Mouse (Mus musculus): ENCODE data around the gene Sstr3.

The Sstr3 gene

DNA sequence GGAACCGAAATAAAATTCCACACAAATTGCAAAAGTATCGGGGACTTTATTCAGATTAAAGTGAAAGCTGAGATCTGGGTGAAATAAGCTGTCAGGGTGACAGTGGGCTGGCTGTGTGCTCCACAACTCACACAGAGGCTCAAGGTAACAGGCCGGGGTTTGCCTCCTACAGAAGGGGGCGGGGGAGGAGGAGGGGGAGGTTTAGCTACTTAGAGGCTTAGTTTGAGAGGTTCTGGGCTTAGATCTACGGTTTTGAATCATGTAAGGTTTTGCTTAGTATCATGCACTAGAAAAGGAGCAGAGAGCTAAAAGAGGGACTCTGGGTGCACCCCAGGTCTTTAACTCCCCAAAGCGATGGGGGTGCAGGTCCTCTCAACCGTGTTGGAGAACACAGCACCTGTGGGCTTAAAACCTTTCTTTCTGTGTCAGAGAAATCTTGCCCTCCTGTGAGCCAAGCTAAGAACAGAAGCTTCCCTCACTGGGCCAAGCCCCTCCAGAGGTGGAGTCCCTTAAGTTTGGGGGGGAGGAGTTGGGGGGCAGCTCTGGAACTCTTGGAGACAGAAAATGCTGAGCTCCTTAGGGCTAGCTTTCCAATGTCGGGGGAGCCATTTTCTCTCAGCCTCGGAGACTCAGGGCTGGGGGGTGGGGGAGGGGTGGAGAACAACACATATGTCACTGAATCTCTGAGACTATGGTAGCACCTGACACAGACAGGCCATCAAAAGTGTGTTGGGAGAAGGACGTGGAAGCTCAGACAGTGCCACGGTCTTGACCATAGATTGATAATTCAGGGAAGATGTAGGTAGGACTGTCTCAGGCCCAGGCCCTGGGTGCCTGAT is 14.9 kb upstream of the Sstr3 start:
- no peak for DNase-seq (ENCODE audit: low read depth, low spot score)

DNA sequence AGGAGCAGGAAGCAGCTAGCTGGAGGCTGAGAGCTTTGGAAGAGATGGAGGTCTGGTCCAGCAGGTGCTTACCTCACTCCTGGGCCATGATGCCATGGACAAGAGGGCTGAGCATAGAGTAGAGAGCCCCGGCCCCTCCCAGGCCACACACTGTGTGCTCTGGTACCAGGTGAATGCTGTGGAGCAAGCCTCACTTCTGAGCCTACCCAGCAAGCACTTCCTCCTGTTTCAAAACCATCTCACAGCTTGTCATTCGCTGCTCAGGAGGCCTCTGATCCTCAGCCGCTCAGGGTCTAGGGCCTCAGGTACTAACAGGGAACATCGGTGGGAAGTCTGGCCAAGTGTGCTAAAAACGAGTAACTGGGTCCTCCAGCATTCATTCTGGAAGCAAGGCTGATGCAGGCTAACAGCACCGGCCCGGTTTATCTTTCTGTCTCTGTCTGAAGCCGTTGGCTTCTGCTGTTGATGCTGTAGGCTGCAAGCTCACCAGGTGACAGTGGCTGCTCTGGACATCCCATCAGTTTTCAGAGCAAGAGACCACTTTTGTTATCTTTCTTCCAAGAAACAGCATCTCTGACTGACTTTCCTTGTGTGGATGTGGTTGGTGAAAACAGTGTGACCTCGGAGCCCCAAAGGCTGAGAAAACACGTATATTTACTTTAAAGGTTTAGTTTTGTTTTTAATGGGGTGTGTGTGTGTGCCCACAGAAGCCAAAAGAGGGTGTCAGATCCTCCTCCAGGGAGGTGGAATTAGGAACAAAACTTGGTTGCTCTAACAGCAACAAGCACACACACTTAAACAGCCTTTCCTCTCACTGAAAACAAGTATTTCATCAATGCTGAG is 13.4 kb upstream of the Sstr3 start:
- no peak for DNase-seq (ENCODE audit: low read depth, low spot score)

DNA sequence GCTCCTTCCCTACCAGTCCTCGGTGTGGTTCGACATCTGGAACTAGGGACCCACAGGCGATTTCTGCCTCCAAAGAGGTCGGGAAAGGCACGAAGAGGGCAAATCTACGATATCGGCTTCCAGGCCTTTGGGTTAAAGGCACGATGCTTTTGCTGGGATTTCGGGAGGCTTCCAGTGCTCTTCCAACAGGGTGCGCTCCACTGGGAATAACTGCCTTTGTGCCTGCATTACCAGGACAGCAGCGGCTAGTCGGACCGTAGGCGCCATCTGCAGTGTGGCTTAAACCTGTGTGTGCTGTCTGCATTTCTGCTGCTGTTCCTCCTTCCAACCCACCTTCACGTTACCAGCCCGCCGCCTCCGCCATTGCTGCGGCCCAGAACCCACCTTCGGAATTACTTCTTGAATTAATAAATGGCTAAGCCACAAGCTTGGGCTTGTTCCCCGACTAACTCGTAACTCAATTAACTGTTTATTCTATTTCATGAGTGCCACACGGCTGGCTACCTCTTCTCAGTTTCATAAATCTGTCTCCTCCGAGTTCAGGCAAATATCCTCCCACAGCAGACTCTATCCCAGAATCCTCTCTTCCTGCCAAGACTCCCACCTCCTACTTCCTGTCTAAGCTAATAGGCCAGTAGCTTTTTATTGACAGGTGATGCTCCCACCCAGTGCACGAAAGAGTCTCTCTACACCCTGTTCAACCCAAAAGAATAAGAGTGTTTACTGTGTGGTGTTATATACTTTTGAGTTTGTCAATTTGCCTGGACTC is 10.2 kb upstream of the Sstr3 start:
- DNase-seq (ENCODE audit: low read depth, low spot score): peak; percentile 73

DNA sequence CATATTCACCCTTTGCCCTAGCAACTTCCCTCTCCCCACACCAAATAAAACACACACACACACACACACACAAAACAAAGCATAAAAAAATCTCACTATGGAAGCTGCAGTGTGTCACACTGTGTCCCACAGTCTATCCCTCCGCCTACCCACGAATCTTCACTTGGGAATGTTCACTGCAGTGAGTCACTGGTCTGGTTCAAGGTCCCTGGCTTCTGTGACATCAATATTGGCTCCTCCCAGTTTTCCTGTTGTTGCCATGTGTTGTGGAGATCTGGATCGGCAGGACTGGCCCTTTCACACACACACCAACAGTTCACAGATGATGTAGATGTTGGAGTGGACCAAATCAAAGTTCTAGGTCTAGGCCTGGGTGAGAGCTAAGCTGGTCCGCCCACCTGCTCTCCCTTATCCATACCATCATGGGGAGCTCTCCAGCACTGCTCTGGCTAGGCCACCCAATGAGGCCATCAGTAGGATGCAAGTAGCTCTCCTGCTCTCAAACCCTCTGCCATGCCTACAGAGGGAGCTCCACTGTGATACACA is 4.8 kb upstream of the Sstr3 start:
- DNase-seq (ENCODE audit: low read depth, low spot score): peak; percentile 55

DNA sequence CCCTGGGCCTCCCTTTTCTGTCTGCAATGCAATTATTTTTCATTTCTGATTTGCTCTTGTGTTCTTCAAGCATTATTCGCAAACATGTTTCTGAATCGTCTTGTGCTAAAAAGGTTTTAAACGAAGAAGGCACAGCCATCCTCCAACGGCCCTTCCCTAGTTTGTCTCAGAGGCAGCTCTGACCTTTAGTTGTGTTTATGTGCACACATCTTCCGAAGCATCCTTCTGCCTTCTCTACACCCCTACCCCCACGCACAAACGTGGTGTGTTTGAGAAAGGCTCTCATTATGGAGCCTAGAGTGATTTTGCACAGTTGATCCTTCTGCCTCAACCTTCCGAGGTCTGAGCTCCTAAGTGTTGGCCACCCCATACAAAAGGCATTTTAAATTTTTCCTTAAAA is 4.2 kb upstream of the Sstr3 start:
- DNase-seq (ENCODE audit: low read depth, low spot score): peak; percentile 51

DNA sequence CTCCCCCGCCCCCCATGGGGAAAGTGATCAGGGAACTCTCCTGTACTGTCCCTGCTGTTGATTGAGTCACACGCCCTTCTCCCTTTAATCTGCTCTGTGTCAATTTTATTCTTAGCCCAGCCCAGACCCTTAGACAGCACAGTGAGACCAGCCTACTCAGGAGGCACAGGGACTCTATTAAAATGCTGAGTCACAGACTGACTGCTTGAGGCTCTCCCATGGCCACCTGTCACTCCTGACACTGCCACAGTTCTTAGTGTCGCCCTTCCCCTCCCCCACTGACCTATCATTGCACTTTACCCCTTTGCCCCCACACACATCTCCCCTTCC is 3.8 kb upstream of the Sstr3 start:
- DNase-seq (ENCODE audit: low read depth, low spot score): no peak

DNA sequence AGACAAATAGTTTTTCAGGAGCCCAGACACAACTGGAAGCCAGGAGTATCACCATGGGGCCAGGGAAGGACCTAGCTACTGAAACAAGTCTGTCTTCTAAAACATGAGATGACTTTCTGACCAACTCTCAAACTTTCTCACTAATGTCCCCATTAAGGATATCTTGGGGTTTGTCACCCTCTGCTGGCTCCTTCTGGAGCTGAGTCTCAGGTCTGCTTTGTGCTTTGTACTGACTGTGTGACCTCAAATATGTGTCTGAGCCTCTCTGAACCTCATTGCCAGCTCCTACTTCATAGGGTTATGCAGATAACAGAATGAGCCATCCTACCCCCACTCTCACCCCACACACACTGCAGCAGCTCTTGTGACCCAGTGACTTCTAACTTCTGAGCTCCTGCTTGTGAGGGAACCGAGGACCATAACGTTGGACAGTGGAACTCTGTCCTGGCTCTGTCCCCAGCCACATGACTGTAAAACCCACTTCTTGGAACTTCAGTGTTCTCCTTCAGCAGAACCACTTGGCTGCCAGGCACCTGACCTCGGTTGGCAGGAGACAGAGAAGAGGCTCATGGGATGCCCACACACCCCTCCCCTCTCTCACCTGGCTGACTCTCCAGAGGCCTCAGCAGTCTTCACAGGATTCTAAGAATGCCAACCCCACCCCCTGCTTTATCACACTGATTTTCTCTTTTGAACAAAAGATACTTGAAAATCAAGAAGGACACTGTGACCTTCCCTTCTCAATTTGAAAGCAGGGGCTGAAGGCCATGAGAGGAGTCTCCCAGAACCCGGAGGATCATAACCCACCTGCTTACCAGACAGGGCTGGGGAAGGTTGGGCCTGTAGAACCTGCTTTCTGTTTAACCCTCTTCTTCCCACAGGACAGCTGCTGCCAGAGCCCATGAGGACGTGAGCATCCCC is 3.2 kb upstream of the Sstr3 start:
- DNase-seq (ENCODE audit: low read depth, low spot score): peak; percentile 73

DNA sequence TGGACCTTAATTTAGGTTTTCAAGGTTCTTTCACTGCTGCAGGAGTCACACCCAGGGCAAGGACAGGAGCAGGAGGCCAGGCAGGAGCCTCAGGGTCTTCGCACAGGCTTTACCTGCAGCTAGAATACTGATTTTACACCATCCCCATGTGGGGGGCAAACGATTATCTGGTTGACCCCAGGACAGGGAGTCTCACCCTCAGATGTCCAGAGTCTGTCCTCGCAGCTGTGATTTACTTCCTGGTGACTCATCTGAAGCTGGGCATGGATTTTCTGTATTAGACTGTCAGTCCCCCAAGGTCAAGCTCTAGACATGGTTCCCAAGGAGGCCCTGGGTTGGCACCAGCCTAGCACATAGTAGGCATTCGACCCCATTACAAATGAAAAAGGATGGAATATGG is 1.6 kb upstream of the Sstr3 start:
- no peak for DNase-seq (ENCODE audit: low read depth, low spot score)

DNA sequence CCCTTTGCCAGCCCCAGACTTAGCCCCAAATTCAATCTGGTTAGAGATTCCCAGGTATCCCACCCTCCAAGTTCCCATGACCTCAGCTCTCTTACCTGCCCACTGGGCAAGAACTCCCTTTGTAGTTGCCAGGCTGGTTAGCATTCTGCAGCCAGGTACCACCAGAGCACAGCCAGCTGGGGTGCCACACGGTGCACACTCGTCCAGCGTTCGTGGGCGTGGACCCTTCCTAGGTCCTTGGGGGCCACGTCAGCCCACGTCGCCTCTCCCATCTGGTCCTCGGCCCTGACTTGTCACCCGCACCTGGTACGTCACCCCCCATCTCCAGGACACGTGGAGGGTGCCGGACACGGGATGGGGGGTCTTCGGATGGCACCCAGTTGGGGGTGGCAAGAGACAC is 444 bp downstream of the Sstr3 start:
- no peak for DNase-seq (ENCODE audit: low read depth, low spot score)

DNA sequence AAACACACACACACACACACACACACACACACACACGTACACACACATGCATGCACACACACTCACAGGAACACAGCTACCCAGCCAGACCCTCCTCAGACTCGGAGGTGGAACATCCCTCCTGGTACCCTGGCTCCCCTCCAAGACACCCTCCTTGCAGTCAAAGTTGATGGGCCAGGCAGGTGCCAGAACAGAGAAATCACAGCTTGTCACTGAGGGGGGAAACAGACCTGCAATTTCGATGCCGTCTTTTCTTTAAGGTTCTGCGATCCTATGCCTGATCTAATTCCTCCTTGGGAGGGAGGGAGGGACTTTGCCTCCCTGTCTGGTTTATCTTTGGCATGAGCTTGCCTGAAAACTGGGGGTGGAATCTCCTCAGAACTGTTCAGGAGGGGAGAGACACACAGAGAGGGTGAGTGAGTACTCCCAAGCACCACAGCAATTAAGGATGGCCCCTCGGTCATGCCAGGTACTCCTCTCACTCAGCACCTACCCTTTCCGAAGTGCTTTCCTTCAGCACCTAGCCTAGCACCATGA is 1.6 kb downstream of the Sstr3 start:
- DNase-seq (ENCODE audit: low read depth, low spot score): peak; percentile 85

DNA sequence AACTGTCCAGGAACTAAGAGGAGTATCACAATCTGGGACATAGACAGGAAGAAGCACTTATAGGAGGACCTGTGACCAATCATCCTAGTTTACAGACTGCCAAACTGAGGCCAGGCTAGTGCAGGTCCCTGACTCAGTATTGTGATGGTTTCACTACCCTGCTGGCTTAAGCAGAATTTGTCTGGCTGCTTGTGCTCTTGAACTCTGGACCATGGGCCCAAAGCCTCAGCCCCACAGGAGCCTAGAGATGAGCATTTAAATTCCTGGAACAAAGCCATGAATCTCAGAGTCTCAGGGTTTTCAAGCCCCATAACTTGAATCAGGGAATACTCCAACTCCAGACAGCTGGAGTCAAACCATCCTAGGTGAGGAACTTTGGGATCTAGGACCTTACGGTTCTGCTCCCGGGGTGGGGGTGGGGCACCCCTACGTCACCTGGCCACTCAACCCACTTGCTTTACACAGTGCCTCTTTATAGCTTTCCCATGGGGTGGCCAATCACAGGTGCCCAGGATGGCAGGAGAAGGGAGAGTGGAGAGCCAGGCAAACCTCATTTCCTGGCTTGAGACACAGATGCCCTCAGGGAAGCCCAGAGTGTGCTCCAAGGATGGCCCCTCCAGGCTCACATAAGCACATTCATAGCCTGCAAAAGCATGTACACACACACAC is 2.3 kb downstream of the Sstr3 start:
- peak; percentile 85 for DNase-seq (ENCODE audit: low read depth, low spot score)

DNA sequence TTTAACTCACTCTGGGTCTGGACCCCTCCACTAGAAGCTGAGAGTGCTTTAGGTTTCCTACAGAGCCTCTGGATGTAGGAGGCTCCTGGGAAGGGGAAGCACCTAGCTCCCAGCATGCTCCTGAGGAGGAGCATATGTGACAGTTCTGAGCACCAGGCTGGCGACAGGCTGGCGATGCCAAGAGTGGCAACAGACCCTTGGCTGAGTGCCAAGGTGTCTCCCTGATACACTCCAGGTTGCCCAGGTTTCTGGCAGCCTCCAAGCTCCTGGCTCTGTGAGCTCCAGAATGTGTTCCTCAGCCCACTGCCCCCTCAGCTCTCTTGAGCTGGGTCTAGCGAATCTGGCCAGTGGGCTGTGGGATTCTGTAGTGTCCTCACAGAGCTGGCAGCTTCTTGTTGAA is 2.9 kb downstream of the Sstr3 start:
- DNase-seq (ENCODE audit: low read depth, low spot score): peak; percentile 93

DNA sequence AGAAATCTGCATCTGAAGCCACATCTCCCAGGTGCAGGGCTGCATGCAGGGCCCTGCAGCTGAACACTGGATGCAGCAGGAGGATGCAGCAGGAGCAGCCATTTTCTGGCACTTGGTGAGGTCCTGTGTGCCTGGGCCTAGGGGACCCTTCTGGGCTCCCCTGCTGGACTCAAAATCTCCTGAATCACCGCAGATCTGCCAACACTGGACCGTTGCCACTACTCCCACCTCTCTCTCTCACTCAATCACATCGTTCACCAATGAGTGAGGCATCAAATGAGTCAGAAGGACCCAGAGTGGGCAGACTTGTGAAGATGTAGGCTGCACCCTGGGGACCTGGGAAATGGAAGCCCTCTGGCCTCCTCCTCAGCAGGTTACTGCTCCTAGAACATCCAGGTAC is 3.4 kb downstream of the Sstr3 start:
- peak; percentile 86 for DNase-seq (ENCODE audit: low read depth, low spot score)

DNA sequence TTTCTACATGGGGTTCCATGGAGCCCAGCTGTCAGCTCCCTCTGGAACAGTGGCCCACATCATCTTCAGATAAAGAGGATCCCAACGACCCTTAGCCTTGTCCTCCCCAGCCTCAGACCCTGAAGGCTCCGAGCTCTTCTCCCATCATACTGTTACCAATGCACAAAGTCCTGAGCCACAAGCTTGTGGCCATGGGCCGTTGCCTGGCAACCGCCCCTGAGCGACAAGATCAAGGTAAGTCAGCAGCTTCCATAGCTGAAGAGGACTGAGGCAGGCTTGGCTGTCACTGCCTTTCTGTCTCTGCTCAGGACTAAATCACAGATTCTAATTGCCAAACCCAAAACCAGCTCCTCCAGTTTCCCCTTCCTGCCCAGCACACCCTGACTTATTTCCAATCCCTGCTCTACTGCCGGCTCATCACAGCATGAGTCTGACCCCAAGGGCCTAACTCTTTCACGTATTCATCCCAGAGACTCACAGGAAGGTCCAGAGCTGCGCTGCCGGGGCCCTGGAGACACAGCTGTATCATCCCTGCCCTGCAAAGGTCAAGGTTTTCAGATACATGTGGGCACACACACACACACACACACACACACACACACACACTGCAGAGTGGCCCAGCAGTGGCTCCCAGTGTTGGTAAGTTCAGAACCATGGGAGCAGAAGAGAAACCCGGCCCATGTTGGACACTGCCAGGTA is 8.6 kb downstream of the Sstr3 start:
- no peak for DNase-seq (ENCODE audit: low read depth, low spot score)

DNA sequence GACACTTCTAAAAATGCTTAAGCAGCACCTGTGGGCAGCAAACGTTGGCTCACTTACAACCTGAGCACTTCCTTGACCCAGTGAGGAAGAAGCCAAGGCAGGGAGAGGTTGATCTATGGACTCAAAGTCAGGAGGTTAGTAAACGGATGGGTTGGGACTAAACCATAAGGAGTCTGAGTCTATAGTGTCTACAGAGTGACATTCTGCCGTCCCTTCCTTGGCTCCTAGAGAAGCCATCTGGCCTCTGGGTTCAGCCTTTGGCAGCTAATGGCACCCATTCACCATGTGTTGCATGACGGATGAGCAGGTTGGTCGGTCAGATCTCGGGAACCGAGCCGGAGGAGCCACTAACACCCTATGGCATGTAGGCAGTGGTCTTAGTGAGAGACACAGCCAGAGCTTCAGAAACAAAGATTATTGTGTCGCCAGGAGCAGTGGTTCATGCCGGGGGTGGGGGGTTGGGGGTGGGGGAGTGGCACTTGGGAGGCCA is 11.1 kb downstream of the Sstr3 start:
- DNase-seq (ENCODE audit: low read depth, low spot score): peak; percentile 88

DNA sequence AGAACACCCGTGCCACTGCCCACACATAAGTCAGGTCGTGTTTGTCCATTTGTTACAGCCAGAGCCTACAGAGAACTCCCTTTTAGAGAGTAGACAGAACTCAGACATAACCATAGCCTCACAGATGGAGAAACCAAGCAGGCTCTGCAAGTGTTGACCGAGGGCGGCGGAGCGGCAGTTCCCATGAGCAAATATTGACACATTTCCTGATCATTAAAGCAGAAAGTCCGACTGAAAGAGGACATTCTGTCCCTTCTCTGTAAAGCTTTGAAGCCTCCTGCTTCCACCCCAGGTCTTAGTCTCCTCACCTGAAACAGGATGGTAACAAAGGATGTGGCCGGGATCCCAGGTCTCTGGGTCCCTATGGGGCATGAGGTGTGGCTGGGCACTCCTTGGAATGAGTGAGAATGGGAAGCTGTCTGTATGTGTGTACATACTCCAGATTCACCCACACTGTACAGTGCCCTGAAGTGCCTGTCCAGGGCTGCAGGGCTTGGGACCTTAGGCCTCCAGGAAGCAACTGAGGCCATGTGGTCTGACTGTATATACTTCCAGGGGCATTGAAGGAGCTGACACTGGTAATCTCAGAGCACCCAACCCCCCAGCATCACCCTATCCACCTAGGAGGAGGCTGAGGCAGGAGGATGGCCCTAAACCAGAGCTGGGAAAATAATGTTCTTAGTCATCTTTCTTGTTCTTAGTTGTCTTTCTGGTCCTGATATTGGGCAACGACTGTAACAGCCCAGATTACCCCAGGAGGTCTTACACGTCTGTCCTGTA is 11.7 kb downstream of the Sstr3 start:
- DNase-seq (ENCODE audit: low read depth, low spot score): no peak

DNA sequence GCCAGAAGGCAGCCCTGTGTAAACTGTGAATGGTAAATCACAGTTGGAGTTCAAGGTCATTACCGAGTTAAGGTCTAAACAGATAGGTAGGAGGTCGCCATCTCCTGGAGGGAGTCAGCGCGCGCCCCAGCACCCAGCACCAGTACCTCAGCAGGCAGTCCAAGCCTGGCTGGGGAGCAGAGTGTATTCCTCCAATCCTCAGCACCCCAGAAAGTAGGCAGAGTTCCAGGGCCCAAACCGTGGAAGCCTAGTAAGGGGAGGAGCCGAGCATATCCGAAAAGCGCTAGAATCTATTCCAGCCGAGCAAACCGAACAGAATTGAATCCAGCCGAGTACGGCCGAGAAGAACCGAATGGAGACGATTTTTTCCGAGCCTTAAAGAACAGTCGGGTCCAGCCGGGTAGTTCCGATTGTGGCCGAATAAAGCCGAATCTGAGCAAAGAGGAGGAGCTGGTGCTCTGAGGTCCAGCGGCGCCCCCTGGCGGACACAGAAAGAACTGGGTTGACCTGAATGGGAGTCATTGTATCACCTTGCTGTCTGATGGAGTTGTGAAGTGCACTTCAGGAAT is 12.5 kb downstream of the Sstr3 start:
- DNase-seq (ENCODE audit: low read depth, low spot score): peak; percentile 99

DNA sequence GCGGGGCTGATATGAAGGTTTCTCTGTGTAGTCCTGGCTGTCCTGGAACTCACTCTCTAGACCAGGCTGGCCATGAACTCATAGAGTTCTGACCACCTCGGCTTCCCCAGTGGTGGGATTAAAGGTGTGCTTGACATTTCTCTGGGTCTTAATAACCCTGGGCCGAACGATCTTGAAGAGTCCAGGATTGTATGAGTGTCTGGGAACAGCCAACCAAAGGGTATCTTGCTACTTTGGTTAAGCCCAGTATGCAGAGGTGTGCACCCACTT is 13.1 kb downstream of the Sstr3 start:
- DNase-seq (ENCODE audit: low read depth, low spot score): no peak
